Mouse (Mus musculus) midbrain, postnatal 0 days (tissue): Measurements from ENCODE around the gene Rpl4. TPM values are rescaled to one million over a fixed set of nuclear protein-coding genes. Genes with fewer than 3 reads are reported as not detected.

ENCODE experiments used
- ATAC-seq: fragments of 200-750 bp; cut with Nextera tagmentation; 2 replicates; pipeline ENCODE4 v1.8.0; 2017; ENCODE audit warnings: moderate number of reproducible peaks, mild to moderate bottlenecking, moderate TSS enrichment, moderate library complexity; ENCODE audit not compliant: low FRiP score
- DNase-seq: peaks from one replicate; pipeline ENCODE4 v3.0.0-alpha.2; 2015; ENCODE audit warnings: low spot score
- H3K27ac ChIP-seq: fragments of 300-500 bp; sonication (generic); 2 replicates; pipeline ENCODE4 v1.5.1; 2014; ENCODE audit warnings: low read depth, mild to moderate bottlenecking, low read length, mixed read lengths
- H3K27me3 ChIP-seq: fragments of 300-500 bp; sonication (generic); 2 replicates; pipeline ENCODE4 v1.6.1; 2014; ENCODE audit warnings: low read length, control low read depth, mixed read lengths; ENCODE audit not compliant: insufficient read depth
- H3K36me3 ChIP-seq: fragments of 300-500 bp; sonication (generic); 2 replicates; pipeline ENCODE4 v1.6.1; 2014; ENCODE audit warnings: low read length, control low read depth, mixed read lengths; ENCODE audit not compliant: insufficient read depth
- H3K4me1 ChIP-seq: fragments of 300-500 bp; sonication (generic); 2 replicates; pipeline ENCODE4 v1.6.1; 2014; ENCODE audit warnings: mild to moderate bottlenecking, control low read depth, antibody characterized with exemption, low read length, mixed read lengths; ENCODE audit not compliant: insufficient read depth
- H3K4me2 ChIP-seq: fragments of 300-500 bp; sonication (generic); 2 replicates; pipeline ENCODE4 v1.6.1; 2014; ENCODE audit warnings: low read depth, mild to moderate bottlenecking, low read length, mixed read lengths; ENCODE audit not compliant: poor library complexity, severe bottlenecking
- H3K4me3 ChIP-seq: fragments of 300-500 bp; sonication (generic); 2 replicates; pipeline ENCODE4 v1.5.1; 2014; ENCODE audit warnings: low read depth, mild to moderate bottlenecking, low read length, moderate library complexity
- H3K9ac ChIP-seq: fragments of 300-500 bp; sonication (generic); replicated peaks from 2 replicates; pipeline ENCODE4 v1.6.1; 2014; ENCODE audit warnings: mild to moderate bottlenecking, low read length, moderate library complexity, mixed read lengths; ENCODE audit not compliant: poor library complexity, severe bottlenecking
- H3K9me3 ChIP-seq: fragments of 300-500 bp; sonication (generic); 2 replicates; pipeline ENCODE4 v1.6.1; 2016; ENCODE audit warnings: low read length, control low read depth
- CTCF ChIP-seq: IDR thresholded peaks from 2 replicates; pipeline ENCODE4 v1.5.1; 2016; ENCODE audit warnings: antibody characterized with exemption, mild to moderate bottlenecking
- WGBS: fragments of 180-500 bp; shearing (Covaris S2); extraction: QIAGEN DNeasy Blood & Tissue Kit; methylation state at CpG from one replicate; pipeline ENCODE4 v1.1.7; 2014; 5-methylcytosine and 5-hydroxymethylcytosine counted together
- microRNA-seq: library from miRNA; unstranded; fragments of <30 nt; microRNA quantifications from one replicate; pipeline ENCODE4, GENCODE M21; 2016; ENCODE audit warnings: borderline number of aligned reads
- polyA plus RNA-seq: library from polyadenylated mRNA; unstranded; fragments of >200 nt; fragmentation: Nextera tagmentation; extraction: Ambion mirVana; gene quantifications from 2 replicates; pipeline ENCODE4 v1.2.1, GENCODE M21; 2015
- total RNA-seq: library from RNA; depleted of rRNA; stranded (reverse); fragments of >200 nt; gene quantifications from 2 replicates; pipeline ENCODE4 v1.2.3, GENCODE M21; 2014; rRNA removed

The Rpl4 gene
- total and polyA plus RNA-seq, 2 experiments from 2014 or later = 541 to 607 TPM

DNA sequence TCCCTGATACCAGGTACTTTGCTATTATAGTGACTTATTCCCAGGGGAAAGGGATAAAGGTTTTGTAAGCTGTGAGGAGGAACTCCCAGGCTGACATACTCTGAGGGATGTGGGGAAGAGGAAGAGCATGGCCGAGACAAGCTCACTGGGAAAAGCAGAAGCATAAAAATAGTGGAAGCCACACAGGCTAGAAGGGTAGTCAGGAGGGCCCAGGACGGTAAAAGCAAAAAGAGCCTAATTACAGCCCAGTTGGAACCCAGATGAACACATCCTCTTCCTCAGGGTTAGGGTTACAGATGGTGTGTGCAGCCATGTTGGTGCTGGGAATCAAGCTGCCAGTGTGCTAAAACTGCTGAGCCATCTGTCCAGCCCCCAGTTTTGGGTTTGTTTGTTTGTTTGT, 48.9 kb downstream of the Rpl4 start:
- DNase-seq (no peak), ATAC-seq (no peak)
- no peaks in the 10 kb centered on the region for H3K27me3 ChIP-seq
- H3K36me3 ChIP-seq = no peaks in the 10 kb centered on the region
- no peak for TF ChIP-seq CTCF
- no peaks in the 10 kb centered on the region for H3K4me1 ChIP-seq
- H3K4me2 ChIP-seq = no peak overlapping the region
- no peak overlapping the region for H3K27ac ChIP-seq
- no peak overlapping the region for H3K9ac ChIP-seq
- no peaks in the 10 kb centered on the region for H3K9me3 ChIP-seq
- H3K4me3 ChIP-seq = no peak overlapping the region
- 80% methylated on average over 2 of the region's 2 CpGs for WGBS

DNA sequence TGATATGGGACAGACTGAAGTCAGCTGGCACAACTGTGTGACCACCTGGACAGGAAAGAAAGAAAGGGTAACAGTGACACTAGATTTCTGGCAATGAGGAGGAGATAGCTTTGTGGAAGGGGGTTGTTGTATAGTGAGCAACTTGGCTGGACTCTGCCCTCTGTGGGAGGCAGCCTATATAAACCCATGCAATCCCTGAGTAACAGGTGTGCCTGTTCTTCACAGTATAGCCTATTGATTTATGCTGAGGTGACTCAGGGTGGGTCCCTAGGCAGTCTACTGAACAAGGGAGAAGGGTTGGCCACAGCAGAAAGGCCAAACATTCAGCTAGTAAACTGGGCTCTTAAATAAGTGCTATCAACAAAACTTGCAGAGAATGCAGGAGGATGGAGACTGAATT, 52.6 kb downstream of the Rpl4 start:
- no peak overlapping the region for H3K9ac ChIP-seq
- no peak overlapping the region for H3K4me2 ChIP-seq
- DNase-seq (no peak), ATAC-seq (no peak)
- H3K9me3 ChIP-seq = no peaks in the 10 kb centered on the region
- H3K4me3 ChIP-seq = no peak overlapping the region
- H3K27me3 ChIP-seq = no peaks in the 10 kb centered on the region
- no peak for TF ChIP-seq CTCF
- H3K27ac ChIP-seq = no peak overlapping the region
- H3K36me3 ChIP-seq = no peaks in the 10 kb centered on the region
- H3K4me1 ChIP-seq = no peaks in the 10 kb centered on the region

DNA sequence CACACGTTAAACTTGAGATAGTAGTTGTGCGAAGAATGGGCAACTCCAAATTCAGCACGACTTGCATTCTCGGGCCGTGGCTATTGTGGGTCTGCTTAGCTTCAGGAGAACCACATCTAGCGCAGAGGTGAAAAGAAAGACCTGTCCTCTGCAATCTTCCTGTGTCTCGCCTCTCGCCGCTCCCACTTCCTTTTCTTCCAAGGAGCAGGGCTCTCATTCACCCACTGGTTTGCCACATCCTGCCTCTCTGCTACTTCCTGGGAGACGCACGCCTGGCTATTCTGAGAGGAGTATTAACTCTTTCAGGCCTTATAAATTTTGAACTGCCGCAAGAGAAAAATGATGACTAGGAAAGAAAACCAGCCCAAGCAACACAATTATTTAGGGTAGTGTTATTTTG, 54.6 kb downstream of the Rpl4 start:
- Histone ChIP-seq H3K4me1 (no peaks in the 10 kb centered on the region), H3K9ac (no peak overlapping the region), H3K4me2 (no peak overlapping the region), H3K36me3 (no peaks in the 10 kb centered on the region), H3K9me3 (no peaks in the 10 kb centered on the region), H3K4me3 (no peak overlapping the region), H3K27me3 (no peaks in the 10 kb centered on the region), H3K27ac (no peak overlapping the region)
- no peak for TF ChIP-seq CTCF
- 87% methylated on average over 12 of the region's 12 CpGs for WGBS
- DNase-seq = no peak
- ATAC-seq = no peak

Small RNA genes lying within 50 kb of the gene (microRNA-seq; reads per million reads assigned to microRNA genes)
- not detected for gene Gm24106

Other genes with a start within 250 kb of the Rpl4 start
- gene Smad6, start 151.3 kb upstream of the Rpl4 start, total RNA-seq = 10.4 and 12.7 TPM in 2 replicates
- gene Smad6, start 151.3 kb upstream of the Rpl4 start, polyA plus RNA-seq = 0.97 and 1.2 TPM in 2 replicates
- not detected in 2 replicates for gene Lctl, start 56.2 kb upstream of the Rpl4 start, total RNA-seq
- gene Lctl, start 56.2 kb upstream of the Rpl4 start, polyA plus RNA-seq = not detected in 2 replicates
- 7.7 and 12.0 TPM in 2 replicates for gene Zwilch, start 271 bp upstream of the Rpl4 start, total RNA-seq
- gene Zwilch, start 271 bp upstream of the Rpl4 start, polyA plus RNA-seq = 2.0 and 2.5 TPM in 2 replicates
- gene Snapc5, start 5.9 kb downstream of the Rpl4 start, total RNA-seq = 6.3 and 7.0 TPM in 2 replicates
- gene Snapc5, start 5.9 kb downstream of the Rpl4 start, polyA plus RNA-seq = 24.4 and 25.9 TPM in 2 replicates
- gene Uchl4, start 61.8 kb downstream of the Rpl4 start, total RNA-seq = 0.61 and 0.66 TPM in 2 replicates
- 1.2 and 2.4 TPM in 2 replicates for gene Uchl4, start 61.8 kb downstream of the Rpl4 start, polyA plus RNA-seq
- gene Map2k1, start 80.3 kb downstream of the Rpl4 start, total RNA-seq = 86.9 and 87.4 TPM in 2 replicates
- gene Map2k1, start 80.3 kb downstream of the Rpl4 start, polyA plus RNA-seq = 70.6 and 74.6 TPM in 2 replicates
- gene Tipin, start 108.2 kb downstream of the Rpl4 start, total RNA-seq = 47.4 and 58.1 TPM in 2 replicates
- 71.1 and 73.2 TPM in 2 replicates for gene Tipin, start 108.2 kb downstream of the Rpl4 start, polyA plus RNA-seq
- 18.5 and 22.5 TPM in 2 replicates for gene Dis3l, start 167.9 kb downstream of the Rpl4 start, total RNA-seq
- gene Dis3l, start 167.9 kb downstream of the Rpl4 start, polyA plus RNA-seq = 18.1 and 19.6 TPM in 2 replicates
- 35.1 and 41.8 TPM in 2 replicates for gene Megf11, start 212.3 kb downstream of the Rpl4 start, total RNA-seq
- 17.7 and 18.1 TPM in 2 replicates for gene Megf11, start 212.3 kb downstream of the Rpl4 start, polyA plus RNA-seq